Mouse (Mus musculus) neural tube, embryonic 11.5 days (tissue): Measurements from ENCODE around the gene Txk. TPM values are rescaled to one million over a fixed set of nuclear protein-coding genes. Genes with fewer than 3 reads are reported as not detected.

ENCODE experiments used
- ATAC-seq: fragments of 200-750 bp; cut with Nextera tagmentation; 2 replicates; pipeline ENCODE4 v1.8.0; 2017; ENCODE audit warnings: moderate number of reproducible peaks, mild to moderate bottlenecking, moderate TSS enrichment, moderate library complexity; ENCODE audit not compliant: insufficient read depth, low FRiP score, low TSS enrichment
- DNase-seq: peaks from one replicate; pipeline ENCODE4 v3.0.0-alpha.2; 2015; ENCODE audit warnings: low spot score
- H3K27ac ChIP-seq: fragments of 300-500 bp; sonication (generic); 2 replicates; pipeline ENCODE4 v1.5.1; 2014; ENCODE audit warnings: low read depth, mild to moderate bottlenecking, low read length
- H3K27me3 ChIP-seq: fragments of 300-500 bp; sonication (generic); 2 replicates; pipeline ENCODE4 v1.6.1; 2014; ENCODE audit warnings: mild to moderate bottlenecking, low read length, mixed read lengths; ENCODE audit not compliant: control insufficient read depth, insufficient read depth
- H3K36me3 ChIP-seq: fragments of 300-500 bp; sonication (generic); 2 replicates; pipeline ENCODE4 v1.6.1; 2014; ENCODE audit warnings: mild to moderate bottlenecking, low read length, moderate library complexity, mixed read lengths; ENCODE audit not compliant: control insufficient read depth, insufficient read depth
- H3K4me1 ChIP-seq: fragments of 300-500 bp; sonication (generic); 2 replicates; pipeline ENCODE4 v1.6.1; 2014; ENCODE audit warnings: low read length, mixed read lengths; ENCODE audit not compliant: control insufficient read depth, insufficient read depth
- H3K4me2 ChIP-seq: fragments of 300-500 bp; sonication (generic); 2 replicates; pipeline ENCODE4 v1.6.1; 2014; ENCODE audit warnings: low read depth, mild to moderate bottlenecking, moderate library complexity
- H3K4me3 ChIP-seq: fragments of 300-500 bp; sonication (generic); 2 replicates; pipeline ENCODE4 v1.5.1; 2014; ENCODE audit warnings: low read depth, low read length
- H3K9ac ChIP-seq: fragments of 300-500 bp; sonication (generic); 2 replicates; pipeline ENCODE4 v1.6.1; 2014; ENCODE audit warnings: mild to moderate bottlenecking, low read length
- H3K9me3 ChIP-seq: fragments of 300-500 bp; sonication (generic); 2 replicates; pipeline ENCODE4 v1.6.1; 2016; ENCODE audit warnings: low read length; ENCODE audit not compliant: control insufficient read depth
- WGBS: fragments of 180-500 bp; shearing (Covaris S2); extraction: QIAGEN DNeasy Blood & Tissue Kit; methylation state at CpG from one replicate; pipeline ENCODE4 v1.1.7; 2014; 5-methylcytosine and 5-hydroxymethylcytosine counted together
- polyA plus RNA-seq: library from polyadenylated mRNA; unstranded; fragments of >200 nt; fragmentation: Nextera tagmentation; extraction: Ambion mirVana; gene quantifications from 2 replicates; pipeline ENCODE4 v1.2.1, GENCODE M21; 2014

Gene Txk
- polyA plus RNA-seq, 1 experiment from 2014 or later, result not detected

DNA sequence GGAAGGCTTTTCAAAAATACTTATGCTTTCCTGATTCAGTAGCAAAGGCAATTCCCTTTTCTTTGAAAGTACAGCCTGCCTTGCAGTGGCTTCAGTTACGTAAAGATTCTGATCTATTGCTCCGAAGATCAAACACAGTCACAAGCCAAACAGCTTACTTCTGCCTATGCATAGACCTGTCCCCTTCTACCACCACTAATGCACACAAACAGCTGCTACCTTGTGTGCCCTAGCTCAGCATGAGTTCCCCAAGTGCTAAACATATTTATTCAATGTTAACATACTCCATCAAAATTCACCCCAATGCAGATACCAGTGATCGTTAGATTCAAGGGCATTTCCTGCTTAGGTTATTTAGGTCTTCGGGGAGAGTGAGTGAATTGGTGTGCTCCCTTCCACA is 6.1 kb downstream of the Txk start:
- Histone ChIP-seq H3K27me3 (no peaks in the 10 kb centered on the region), H3K4me1 (no peaks in the 10 kb centered on the region), H3K4me2 (no peak overlapping the region), H3K4me3 (no peak overlapping the region), H3K9me3 (no peaks in the 10 kb centered on the region), H3K36me3 (no peaks in the 10 kb centered on the region), H3K27ac (no peak overlapping the region), H3K9ac (no peak overlapping the region)
- DNase-seq (no peak), ATAC-seq (no peak)
- 86% methylated on average over 4 of the region's 4 CpGs for WGBS

DNA sequence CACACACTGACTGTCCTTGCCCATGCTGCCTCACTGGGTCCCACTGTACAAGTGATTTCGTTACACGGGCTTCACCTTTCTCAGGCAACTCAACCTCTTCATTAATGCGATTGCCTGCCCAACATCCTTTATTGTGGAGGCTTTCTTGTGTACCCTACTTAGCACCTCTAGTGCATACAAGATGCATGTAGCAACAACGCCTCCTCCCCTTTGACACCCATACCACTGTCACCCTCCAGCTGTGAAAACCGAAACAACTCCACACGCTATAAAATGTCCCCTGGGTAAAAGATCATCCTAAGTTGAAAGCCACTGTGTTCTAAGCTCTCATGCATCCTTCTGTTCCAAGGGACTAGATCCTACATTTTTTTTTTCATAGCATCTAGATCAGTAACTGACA is 9.5 kb downstream of the Txk start:
- Histone ChIP-seq H3K36me3 (no peaks in the 10 kb centered on the region), H3K27me3 (no peaks in the 10 kb centered on the region), H3K4me3 (no peak overlapping the region), H3K9me3 (no peaks in the 10 kb centered on the region), H3K9ac (no peak overlapping the region), H3K4me1 (no peaks in the 10 kb centered on the region), H3K4me2 (no peak overlapping the region), H3K27ac (no peak overlapping the region)
- WGBS, result 86% methylated on average over 6 of the region's 6 CpGs
- ATAC-seq (no peak), DNase-seq (no peak)

DNA sequence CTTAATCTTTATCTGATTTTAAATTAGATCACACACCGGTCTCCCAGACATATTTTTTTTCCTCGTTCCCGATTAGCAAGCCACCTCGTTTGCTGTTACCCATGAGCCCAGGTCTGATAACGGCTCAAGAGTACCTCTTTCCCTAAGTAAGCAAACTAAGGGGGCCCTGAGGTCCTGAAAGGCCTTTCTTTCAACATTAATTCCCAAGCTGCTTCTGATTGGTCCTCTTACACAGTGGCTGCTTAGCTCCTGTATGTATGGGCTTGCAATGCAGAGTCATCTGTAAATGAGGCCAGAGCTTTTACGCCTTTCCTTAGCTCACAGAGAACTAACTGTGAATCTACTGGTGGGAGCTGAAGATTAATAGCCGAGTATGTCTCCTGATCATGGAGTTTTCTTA is 15.7 kb downstream of the Txk start:
- no peak overlapping the region for H3K4me2 ChIP-seq
- no peak overlapping the region for H3K27ac ChIP-seq
- no peak overlapping the region for H3K9ac ChIP-seq
- H3K36me3 ChIP-seq, result no peaks in the 10 kb centered on the region
- 87% methylated on average over 7 of the region's 7 CpGs for WGBS
- ATAC-seq, result no peak
- no peaks in the 10 kb centered on the region for H3K4me1 ChIP-seq
- no peak overlapping the region for H3K4me3 ChIP-seq
- no peaks in the 10 kb centered on the region for H3K27me3 ChIP-seq
- no peaks in the 10 kb centered on the region for H3K9me3 ChIP-seq
- DNase-seq, result no peak

DNA sequence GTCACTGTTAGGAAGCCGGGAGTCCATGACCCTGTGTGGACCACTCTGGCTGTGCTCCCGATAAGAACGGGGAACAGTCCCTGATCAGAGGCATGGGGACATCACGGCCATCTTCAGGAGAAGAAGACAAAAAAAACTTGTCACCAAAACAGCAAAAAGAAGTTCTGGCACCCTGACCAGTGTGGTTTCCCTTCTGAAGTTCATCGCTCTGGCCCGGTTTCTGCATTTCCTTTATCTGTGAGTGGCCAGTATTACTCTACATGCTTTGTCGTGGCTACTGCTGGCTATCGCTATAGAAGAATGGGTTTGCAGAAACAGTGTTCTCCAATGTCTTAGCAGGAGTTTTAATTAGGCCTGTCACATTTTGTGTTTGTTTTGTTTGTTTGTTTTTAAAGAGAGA is 16.1 kb downstream of the Txk start:
- WGBS, result 89% methylated on average over 8 of the region's 8 CpGs
- Histone ChIP-seq H3K36me3 (no peaks in the 10 kb centered on the region), H3K9me3 (no peaks in the 10 kb centered on the region), H3K9ac (no peak overlapping the region), H3K4me2 (no peak overlapping the region), H3K27ac (no peak overlapping the region), H3K27me3 (no peaks in the 10 kb centered on the region), H3K4me3 (no peak overlapping the region), H3K4me1 (no peaks in the 10 kb centered on the region)
- ATAC-seq (no peak), DNase-seq (no peak)

DNA sequence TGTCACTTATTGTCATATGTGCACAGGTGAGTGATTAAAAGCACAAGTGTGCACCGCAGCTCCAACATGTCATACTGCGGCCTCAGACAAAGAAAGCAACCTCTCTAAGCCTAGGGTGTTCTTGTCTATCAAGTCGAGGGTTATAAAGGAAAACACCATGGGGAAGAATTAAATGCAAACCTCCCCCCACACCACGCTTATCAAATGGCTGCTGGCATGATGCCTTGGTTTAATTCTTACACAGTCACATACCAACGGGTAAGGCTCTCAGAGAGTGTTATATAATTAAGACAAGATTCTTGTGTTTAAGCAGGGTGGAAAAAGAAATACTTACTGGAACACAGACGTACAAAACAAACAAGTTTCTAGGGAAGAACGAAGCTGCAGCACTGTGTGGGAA is 16.8 kb downstream of the Txk start:
- WGBS, result 90% methylated on average over 7 of the region's 7 CpGs
- Histone ChIP-seq H3K4me3 (no peak overlapping the region), H3K9me3 (no peaks in the 10 kb centered on the region), H3K27ac (no peak overlapping the region), H3K36me3 (no peaks in the 10 kb centered on the region), H3K4me1 (no peaks in the 10 kb centered on the region), H3K27me3 (no peaks in the 10 kb centered on the region), H3K4me2 (no peak overlapping the region), H3K9ac (no peak overlapping the region)
- ATAC-seq (no peak), DNase-seq (no peak)

DNA sequence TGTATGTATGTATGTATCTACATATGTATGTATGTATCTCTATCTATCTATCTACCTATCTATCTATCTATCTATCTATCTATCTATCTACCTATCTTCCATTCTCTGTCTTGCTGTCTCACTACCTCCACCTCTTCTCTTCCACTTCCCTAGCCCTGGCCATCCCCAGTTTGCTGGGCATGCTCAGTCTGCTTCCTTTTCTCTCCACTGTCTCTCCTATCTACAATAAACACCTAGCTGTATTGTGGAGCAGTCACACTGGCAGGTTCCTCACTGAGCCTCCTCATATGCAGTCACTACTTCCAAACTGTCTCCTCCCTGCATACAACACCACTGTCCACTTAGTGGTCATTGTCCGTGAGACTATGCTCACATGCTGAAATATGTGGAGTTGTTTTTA is 19.7 kb downstream of the Txk start:
- no peak overlapping the region for H3K9ac ChIP-seq
- H3K36me3 ChIP-seq, result no peaks in the 10 kb centered on the region
- no peak overlapping the region for H3K4me2 ChIP-seq
- 78% methylated on average over 1 of the region's 1 CpGs for WGBS
- no peak for DNase-seq
- H3K9me3 ChIP-seq, result no peaks in the 10 kb centered on the region
- H3K4me1 ChIP-seq, result no peaks in the 10 kb centered on the region
- H3K27me3 ChIP-seq, result no peaks in the 10 kb centered on the region
- no peak overlapping the region for H3K27ac ChIP-seq
- ATAC-seq, result no peak
- H3K4me3 ChIP-seq, result no peak overlapping the region

DNA sequence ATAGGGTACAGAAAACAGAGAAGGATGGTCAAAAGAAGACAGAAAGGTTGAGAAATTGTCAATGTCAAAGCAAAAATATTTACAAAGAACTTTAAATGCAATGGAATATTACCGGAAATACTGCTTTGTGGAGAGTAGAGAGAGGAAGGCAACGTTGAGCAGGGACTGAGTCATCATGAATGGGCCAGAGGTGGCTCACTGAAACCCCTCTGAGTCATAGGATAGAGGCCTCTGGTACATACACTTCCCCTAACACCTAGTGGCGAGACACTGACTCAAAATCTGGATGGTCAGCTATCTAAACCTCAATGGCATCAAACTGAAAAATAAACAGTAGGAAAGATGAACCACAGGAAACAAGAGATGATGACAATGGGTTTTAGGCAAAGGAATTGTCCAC is 27.2 kb downstream of the Txk start:
- Histone ChIP-seq H3K36me3 (no peaks in the 10 kb centered on the region), H3K9me3 (no peaks in the 10 kb centered on the region), H3K27ac (no peak overlapping the region), H3K4me2 (no peak overlapping the region), H3K4me3 (no peak overlapping the region), H3K9ac (no peak overlapping the region), H3K4me1 (no peaks in the 10 kb centered on the region), H3K27me3 (no peaks in the 10 kb centered on the region)
- DNase-seq (no peak), ATAC-seq (no peak)
- 79% methylated on average over 3 of the region's 3 CpGs for WGBS

DNA sequence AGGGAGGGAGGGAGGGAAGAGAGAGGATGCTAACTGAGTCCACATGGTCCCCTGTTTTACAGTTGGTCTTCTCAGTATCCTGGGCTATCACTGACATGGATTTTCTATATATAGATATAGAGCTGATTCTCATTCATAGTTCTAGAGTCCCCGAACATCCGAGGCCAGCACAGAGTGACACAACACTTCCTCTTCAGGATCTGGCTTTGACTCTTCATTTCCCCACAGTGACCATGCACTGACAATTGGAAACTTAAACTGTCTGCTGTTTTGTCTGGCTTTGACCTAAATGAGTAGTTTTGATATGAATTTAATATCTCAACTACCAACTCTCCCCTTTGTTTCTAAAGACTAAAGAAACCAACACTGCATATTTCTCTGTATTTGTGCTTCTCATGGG is 29.1 kb downstream of the Txk start:
- Histone ChIP-seq H3K9me3 (no peaks in the 10 kb centered on the region), H3K4me2 (no peak overlapping the region), H3K9ac (no peak overlapping the region), H3K4me1 (no peaks in the 10 kb centered on the region), H3K27me3 (no peaks in the 10 kb centered on the region), H3K27ac (no peak overlapping the region), H3K36me3 (no peaks in the 10 kb centered on the region), H3K4me3 (no peak overlapping the region)
- ATAC-seq (no peak), DNase-seq (no peak)
- 84% methylated on average over 2 of the region's 2 CpGs for WGBS

DNA sequence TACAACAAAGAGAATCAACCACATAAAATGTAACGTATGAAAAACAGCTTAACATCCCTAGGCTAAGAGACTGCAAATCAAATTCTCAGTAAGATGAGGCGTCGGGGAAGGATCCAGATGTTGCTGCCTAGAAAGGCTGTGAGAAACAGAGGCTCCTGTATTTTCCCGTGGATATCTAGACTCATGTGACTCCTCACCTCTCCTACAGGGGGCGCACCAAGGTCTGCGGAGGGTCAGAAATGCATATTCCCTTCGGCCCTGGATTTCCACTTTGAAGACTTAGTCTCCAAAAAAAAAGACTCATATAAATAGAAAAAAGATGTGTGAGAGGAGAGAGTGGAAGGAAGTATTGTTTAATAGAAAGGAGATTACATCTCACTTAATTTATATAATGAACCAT is 32.0 kb downstream of the Txk start:
- WGBS, result 63% methylated on average over 7 of the region's 7 CpGs
- no peak overlapping the region for H3K27ac ChIP-seq

More for the DNA sequence above, 32.0 kb downstream of the Txk start:
- H3K9me3 ChIP-seq, result no peaks in the 10 kb centered on the region
- H3K4me1 ChIP-seq, result no peaks in the 10 kb centered on the region
- H3K4me3 ChIP-seq, result no peak overlapping the region
- no peak overlapping the region for H3K4me2 ChIP-seq
- H3K9ac ChIP-seq, result no peak overlapping the region
- ATAC-seq (no peak), DNase-seq (no peak)
- no peaks in the 10 kb centered on the region for H3K36me3 ChIP-seq
- no peaks in the 10 kb centered on the region for H3K27me3 ChIP-seq
